Mouse (Mus musculus) adrenal gland, adult 8-10 months (tissue): ENCODE data around the gene Mrtfb. TPM values are rescaled to one million over a fixed set of nuclear protein-coding genes. Genes with fewer than 3 reads are reported as not detected.
"Not testable (repeated sequence)": the region's sequence is repeated elsewhere in the genome, so short reads cannot be mapped to it uniquely, and the experiment has no call there.

Experiments used
- DNase-seq: peaks from one replicate; pipeline ENCODE4 v3.0.0; 2022
- total RNA-seq, 4 experiments: library from RNA; stranded (reverse); gene quantifications; 2 replicates each; pipeline ENCODE4 v1.2.4; 2022

The Mrtfb gene
- total RNA-seq, 4 experiments from 2014 or later = 34.6 to 58.6 (median 46.5) TPM

DNA sequence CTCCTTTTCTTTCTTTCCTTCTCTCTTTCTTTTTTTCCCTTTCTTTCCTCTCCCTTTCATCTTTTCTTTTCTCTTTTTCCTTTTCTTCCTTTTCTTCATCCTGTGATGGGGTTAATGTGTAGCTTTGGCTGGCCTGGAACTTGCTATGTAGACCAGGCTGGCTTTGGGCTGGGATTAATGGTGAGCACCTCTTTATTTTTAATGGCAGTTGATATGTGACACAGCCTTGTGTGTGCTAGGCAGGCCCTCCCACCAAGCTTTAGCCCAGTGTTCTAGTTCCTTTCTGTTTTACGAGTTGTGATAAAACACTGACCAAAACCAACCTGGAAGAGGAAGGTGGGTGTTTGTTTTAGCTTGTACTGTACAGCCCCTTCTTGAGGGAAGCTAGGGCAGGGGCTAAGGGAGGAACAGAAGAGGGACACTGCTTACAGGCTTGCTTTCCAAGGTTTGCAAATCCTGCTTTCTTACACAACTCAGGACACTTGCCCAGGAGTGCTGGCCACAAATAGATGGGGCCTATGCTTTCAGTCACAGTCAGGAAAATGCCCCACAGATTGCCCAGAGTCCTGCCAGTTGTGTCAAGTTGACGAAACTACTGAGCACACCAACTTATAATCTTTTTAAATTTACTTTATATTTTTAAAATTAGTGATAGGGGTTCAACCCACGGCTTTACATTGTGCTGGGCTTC, 20.6 kb downstream of the Mrtfb start:
- DNase-seq = no peak

DNA sequence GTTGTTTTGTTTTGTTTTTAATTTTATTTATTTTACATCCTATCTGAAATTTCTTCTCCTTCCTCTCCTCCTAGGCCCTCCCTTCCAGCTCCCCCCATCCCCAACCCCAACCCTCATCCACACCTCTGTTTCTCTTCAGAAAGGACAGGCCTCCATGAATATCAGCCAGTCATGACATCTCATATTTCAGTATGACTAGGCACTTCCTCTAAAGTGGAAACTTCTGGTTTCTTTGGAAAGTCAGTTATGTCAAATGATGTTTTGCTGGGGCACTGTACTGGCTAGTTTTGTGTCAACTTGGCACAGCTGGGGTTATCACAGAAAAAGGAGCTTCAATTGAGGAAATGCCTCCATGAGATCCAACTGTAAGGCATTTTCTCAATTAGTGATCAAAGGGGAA, 30.1 kb downstream of the Mrtfb start:
- DNase-seq = not testable (repeated sequence)

DNA sequence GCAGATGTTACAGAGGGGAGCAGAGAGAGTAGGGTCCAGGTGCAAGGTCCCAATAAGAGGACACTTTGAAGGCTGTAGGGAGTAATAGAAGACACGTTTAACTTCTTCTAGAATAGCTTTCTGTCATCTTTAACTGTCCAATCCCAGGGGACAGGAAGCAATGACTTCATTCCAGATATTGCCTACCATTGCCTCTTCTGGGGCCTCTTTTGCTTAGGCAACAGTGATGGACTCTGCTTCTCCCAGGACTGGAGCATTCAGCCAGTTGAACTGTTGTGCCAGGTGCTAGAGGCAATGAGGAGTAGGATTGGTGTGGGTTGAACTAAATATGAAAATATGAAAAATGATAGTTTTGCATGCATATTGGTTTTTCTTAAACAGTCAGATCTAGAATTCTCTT, 41.6 kb downstream of the Mrtfb start:
- DNase-seq = no peak

DNA sequence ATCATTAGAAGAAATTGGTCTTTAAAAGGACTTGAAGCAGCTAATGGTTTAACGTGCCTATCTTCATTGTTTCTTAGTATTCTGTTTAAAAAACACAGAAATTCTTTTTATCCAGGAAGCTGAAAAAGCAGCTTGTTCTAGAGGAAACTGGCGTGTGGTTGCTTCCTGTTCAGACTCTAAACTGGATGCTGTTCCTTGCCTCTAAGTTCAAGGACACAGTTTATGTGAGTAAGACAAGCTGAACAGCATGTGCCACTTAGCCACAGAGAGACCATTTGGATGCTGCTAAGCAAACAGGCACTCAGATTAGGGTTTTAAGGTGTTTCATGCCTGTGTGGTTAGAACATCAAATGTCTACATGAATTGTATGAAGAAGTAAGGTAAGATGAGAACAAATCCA, 42.7 kb downstream of the Mrtfb start:
- DNase-seq = no peak

DNA sequence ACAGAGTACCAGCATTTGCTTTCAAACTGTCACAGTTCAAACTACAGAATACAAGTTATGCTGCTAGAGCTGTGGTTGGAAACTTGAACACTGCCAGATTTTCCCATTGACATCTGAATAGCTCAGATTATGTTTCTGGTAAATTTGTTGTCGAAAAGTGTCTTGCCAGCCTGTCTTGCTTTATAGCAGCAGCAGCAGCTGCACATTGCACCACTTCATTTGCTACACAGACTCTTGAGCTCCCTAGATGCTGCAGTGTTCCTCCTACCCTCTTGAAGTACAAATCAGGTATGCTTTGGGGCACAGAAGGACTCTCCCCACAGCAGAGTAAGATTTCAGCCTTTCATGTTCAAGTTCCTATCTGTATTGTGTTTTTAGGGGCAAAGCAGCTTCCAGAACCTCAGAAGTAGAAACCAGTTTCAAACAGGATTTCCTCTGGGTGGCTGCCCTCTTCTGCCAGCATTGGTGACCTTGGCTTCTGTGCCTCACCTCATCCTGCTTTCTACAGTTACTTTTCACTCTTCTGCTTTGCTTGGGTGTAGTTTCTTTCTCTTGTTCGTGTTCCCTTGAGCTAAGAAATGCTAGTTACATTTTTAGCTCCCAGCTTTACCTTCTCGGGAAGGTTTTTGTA, 49.9 kb downstream of the Mrtfb start:
- no peak for DNase-seq

DNA sequence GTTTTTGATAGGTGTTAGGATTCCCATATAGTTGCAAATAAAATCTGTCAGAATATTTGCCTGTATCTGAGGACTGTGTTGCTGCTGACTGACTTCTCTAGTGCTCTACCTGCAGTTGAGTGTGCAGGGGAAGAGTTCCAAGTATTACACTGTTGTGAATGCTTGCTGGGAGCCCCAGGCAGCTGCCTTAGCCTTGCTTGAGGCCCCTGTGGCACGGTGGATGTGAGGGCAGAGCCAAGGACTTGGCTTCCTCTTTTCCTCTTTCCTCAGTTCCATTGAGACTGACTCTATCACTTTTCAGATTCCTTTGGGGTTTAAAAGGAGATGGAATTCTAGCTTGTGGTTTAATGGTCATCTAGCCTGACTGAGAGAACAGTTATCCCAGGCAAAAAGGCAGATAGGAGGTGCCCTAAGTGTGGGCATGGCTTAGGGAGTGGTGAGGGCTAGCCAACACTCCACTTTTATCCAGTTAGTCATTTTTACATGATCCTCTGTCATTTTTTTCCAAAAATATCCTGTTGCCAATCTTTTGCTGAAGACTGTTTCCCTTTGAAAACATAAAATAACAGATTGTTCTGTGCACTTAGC, 53.9 kb downstream of the Mrtfb start:
- DNase-seq = no peak

DNA sequence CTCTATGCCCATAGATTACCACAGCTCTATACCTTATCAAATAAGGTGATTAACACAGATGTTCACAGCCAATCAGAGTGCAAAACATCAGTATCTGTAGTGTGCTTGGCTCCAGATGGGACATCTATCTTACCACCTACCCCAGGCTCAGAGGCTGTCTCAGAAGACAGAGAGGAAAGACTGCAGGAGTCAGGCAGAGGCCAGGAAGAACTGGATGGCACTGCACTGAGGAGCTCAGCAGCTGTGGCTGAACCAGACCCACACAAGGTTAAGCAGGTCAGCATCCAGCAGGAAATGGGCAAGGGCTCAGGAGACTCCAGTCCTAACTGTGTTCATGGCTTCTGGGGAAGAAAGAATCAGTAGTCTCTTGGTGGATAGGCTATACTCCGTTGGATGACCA, 55.1 kb downstream of the Mrtfb start:
- DNase-seq = no peak

DNA sequence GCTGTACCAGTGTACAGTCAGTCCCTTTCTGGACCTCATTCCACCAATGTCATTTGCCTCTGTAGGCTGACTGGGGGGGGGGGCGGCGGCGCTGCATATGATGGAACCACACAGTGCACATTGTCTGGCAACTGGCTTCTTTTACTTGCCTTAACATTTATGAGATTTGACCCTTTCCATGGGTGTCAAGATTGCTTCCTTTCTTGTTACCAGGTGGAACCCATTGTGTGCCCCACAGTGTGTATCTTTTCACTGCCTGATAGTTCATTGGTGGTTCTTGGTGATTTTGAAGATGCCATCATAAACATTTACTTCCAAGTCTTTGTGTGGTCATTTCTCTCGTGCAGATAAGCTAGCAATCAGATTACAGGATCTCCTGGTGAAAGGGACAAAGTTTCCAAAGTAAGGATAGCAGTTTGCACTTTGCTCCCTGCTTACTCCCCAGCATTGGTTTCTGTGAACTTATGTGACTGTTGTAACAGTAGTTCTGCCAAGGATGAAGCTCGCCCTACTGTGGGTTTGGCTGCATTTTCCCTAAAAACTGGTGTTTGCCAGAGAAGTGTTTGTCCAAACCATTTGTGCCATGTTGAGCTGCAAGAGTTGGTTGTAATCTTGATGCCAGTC, 56.9 kb downstream of the Mrtfb start:
- no peak for DNase-seq

DNA sequence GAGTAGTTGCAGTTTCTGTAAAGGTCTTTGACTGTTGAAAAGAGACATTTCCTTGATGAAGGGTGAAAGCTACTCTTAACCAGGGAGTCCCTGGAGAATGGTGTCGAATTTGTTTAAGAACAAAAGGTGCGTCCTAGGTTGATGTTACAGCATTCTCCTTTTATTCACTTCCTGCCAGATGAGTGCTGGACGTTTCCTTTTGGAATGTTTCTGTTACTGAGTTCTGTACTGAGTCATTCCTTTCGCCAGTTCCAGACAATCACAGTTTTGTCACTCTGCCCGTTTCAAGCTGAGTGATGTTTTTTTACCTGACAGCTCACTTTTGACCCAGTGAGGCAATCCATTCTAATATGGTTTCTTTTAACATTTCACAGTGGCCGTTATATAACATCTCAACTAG, 67.5 kb downstream of the Mrtfb start:
- DNase-seq = no peak

DNA sequence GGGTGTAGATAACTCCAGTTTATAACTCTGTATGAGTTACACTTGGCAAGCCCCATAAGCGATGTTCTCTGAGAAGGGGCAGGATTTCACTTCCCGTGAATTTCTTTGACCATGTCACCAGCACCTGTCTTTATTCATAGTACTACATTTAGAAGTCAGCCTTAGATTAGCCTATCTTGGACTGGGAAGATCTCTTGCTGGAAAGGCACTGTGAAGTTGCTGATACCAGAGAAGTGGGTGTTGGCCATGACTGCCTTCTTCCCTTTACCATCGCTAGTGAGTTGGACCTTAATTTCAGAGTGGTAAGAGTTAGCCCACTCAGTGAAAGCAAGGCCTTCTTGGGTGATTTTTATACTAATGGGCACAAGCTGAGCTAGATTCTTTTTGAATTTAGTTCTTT, 70.3 kb downstream of the Mrtfb start:
- no peak for DNase-seq

DNA sequence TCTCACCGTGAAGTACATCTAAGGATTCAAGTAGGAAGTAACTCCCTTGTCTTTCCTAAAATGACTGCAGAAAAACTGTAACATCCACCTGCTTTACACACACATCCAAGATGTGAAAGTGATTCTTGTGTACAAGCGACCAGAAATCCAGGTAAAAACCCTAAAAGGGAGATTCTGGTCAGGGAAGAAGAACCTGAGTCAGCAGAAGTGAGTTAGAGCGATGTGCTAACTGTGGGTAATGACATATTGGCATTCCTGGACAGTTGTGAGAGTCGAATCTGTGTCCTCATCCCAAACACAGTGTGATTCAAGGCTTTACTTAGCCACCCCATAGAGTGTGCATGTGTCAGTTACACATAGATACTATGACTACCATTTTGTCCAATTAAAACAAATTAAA, 72.4 kb downstream of the Mrtfb start:
- no peak for DNase-seq

DNA sequence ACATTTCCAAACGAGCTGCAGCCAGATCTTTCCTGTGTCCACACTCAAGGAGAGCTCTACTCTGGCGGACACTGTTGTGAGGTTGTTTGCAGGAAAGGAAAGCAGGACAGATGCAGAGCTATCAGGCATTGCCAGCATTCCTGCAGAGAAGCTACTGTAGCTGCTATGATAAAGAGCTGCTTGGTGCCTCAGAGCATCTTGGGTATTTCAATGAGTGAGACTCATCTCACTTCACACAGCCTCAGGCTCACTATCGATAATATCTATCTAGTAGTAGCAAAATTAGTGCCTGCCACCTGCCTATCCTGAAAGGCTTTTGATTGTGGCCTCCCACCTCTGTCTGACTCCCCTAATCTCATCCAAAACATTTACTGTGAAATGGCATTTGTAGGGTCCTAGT, 73.4 kb downstream of the Mrtfb start:
- DNase-seq = no peak

DNA sequence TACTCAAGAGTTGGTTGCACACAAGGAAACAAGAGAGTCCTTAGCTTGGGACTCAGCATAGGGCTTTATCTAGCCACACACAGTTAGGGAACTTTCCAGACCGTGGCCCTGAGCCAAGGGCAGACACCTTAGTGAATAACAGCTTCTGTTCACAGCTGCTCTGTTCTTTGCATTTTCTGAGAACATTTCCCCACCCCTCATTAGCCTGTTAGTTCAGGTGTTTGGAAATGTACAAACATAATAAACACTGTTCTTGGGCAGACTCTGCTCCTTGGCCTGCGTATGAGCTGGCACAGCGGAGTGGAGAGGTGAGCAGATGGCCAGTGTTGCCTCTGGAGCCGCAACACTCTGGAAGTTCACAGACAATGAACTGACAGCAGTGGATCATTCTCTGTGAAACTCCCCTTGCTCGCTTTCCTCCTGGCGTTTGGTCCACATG, 74.0 kb downstream of the Mrtfb start:
- DNase-seq = no peak

DNA sequence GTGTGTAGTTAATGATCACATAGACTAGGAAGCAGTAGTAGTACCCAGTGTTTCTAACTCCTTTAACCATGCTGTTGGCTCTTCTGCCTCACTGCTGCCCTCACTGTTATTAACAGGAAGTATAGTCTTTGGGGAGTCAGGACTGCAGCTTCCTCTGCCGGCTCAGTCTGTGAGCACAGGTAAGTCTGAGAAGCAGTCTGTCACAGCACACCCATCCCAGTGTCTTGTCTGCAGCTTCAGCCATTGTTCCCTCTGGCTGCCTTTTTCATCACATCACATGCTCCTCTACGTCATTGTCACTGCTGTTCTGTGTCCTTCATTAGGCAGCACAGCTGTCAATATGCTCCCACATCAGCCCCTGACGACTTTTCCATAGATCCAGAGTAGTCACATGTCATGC, 75.6 kb downstream of the Mrtfb start:
- DNase-seq = no peak

DNA sequence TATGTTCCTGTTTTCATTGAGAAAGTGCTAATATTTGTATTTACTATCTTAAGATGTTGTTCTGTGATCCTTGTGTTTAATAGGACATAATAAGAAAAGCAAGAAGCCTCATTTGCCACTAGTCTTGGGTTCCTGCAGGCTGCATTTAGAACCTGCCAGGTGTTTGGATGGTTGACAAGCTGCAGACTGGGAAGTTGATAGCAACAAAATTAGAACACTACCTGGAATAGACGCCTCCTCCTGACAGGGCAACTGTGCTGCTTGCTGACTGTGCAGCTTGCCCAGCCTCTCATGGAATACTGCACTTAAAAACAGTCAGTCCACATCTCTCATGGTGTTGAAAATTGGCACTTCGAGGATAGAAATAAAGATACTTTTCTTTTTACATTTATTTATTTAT, 76.3 kb downstream of the Mrtfb start:
- no peak for DNase-seq

DNA sequence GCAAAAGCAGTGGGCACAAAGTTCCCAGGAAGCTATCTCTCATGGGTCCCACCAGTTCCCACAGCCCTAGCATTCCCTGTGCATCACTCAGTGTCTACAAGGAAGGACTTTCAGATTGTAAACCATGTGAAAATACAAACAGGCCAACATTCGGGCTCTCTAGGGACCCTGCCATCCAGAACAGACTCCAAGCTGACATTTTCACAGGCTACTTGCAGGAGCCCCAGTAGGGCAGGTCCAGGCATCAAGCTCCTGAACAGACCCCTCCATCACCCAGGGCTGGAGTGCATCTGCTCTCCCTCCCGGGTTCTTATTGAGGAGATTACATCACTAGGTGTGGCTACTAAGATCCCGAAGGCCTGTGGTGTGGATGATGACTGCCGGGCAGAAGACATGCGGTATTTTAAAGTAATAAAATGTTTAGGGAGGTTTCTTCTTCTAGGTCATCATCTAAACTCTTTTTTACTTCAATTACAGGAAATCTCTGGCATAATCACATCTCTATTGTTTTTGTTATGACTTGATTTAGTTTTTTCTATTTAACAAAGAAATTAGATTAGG, 77.6 kb downstream of the Mrtfb start:
- DNase-seq = no peak

DNA sequence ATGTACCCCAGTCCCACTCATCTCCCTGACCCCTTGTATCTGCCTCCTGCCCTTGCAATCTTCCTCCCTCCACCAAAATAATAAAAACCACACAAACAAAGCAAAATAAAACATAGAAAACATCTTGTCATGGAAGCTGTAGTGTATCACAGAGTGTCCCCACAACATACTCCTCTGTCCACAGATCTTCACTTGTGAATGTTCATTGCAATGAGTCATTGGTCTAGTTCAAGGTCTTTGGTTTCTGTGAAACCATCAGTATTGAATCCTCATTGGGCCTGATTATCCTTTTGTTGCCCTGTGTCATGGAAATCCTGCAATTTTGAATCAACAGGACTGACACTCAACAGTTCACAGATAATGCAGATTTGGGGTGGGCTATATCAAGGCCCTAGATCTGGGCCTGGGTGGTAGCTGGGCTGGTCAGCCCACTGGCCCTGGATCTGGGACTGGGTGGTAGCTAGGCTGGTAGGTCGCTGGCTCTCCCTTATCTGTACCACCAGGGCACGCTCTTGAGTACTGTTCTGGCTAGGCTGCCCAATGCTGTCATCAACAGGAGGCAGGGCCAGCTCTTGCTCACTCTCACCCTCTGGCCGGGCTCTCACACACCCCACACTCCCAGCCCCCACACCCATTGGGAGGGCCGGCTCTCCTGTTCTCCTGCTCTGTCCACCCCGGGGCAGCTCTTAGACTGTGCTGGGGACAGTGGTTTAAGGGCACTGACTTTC, 80.4 kb downstream of the Mrtfb start:
- DNase-seq = no peak

DNA sequence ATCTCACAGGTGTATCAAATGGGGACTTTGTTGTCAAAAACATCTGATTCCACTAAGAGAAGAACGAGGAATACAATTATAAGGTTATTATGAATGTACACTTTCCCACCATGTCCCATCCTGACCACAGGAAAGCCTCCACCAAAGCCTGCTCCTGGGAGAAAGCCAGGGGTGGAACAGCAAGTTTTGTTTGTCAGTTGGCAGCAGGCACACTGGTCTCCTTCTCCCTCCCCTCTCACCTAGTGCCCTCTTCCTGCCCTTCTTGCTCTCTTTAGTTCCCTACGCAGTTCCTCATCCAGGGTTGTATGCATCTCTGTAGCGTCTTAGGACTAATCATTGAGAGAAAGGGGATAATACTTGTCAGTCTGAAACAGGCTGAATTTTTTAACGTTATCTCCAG, 81.8 kb downstream of the Mrtfb start:
- no peak for DNase-seq

DNA sequence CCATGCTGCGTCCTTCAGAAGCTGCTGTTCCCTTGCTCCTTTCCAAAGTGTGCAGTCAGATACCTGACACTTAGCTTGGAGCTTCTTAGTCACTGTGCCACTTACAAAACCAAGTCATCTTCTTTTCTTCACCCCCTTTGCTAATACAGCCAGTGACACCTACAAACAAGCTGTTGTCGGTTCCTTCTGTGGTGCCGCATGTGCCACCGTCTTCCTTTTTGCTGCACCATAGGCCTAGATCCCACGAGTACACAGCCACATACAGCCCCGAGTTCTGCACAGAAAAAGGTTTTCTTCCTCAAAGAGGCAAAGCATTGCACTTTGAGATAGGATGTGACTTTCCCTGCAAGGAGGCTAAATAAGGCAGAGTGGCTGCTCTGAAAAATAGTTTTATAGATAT, 83.2 kb downstream of the Mrtfb start:
- DNase-seq = no peak

DNA sequence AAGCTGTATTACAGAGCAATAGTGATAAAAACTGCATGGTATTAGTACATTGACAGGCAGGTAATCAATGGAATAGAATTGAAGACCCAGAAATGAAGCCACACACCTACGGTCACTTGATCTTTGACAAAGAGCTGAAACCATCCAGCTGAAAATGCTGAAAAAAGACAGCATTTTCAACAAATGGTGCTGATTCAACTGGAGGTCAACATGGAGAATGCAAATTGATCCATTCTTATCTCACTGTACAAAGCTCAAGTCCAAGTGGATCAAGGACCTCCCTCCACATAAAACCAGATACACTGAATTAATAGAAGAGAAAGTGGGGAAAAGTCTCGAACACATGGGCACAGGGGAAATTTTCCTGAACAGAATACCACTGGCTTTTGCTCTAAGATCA, 89.5 kb downstream of the Mrtfb start:
- DNase-seq = not testable (repeated sequence)

DNA sequence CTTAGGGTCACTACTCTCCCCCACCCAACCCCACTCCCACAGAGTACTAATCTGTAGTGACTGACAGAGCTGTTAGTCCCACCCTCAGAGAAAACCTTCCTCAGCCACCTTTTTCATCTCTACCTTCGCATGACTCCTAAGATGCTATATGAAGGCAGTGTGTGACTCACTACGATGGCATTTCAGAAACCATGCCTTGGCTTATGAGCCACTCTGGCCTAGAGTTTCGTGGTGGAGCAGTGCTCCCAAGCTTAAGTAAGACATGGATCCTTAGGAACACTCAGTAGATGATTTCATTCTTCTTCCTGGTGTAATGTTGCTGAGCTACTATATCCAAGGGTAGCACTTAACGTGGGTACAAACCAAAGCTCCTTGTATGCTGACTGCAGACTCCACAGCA, 94.4 kb downstream of the Mrtfb start:
- no peak for DNase-seq

DNA sequence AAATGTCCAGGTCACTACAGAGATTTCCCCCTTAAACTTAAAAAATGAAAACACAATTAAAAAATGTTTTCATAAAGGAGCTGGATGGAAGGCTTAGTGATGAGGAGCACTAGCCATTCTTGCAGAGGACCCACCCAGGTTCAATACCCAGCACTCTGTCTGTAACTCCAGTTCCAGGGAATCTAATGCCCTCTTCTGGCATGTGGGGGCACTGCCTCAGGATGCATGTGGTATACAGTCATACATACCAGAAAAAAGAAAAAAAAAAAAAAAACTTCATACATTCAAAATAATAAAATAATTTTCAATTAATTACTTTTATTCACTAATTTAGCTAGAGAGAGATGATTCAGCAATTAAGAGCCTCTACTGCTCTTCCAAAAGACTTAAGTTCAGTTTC, 95.0 kb downstream of the Mrtfb start:
- DNase-seq = no peak

DNA sequence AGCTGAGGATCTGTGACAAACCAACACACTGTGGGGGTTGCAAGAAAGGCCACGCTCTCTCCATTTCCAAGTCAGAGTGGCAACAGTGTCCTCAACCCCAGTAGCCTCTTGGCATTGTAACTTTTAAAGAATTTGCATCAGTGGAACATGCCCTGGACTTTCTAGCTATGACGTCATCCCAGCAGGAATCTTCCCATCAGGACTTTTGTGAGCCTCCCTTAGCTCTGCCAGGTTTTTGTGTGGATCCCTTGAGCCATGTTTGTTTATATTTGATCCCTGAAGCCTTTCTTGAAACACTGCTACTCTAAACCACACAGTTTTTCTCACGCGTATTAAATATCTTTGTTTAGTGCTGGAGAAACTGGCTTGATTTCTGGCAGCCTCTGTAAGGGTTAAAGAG, 97.6 kb downstream of the Mrtfb start:
- no peak for DNase-seq
